Mouse (Mus musculus) yolk sac, embryonic 10.5 days (tissue): ENCODE measurements around the gene Fer.

Experiments used
- DNase-seq: peaks from one replicate; pipeline ENCODE4 v3.0.0-alpha.2; 2017; ENCODE audit warnings: low spot score

The Fer gene

DNA sequence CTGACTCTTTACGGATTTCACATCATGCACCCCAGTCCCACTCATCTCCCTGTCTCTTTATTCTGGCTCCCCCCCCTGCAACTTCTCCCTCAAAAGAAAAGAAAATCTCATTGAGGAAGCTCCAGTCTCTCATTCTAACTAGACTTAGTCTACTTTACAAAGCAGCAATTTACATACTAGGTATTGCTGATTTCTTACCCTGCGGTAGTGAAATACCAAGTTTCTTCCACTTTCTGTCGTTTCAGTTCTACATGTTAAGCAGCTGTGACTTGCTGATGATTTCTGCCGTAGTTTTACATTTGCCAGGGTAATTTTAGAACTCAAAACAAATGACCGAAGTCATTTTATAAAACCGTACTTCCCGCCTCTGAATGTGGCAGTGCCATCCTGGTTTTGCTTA, 8.9 kb downstream of the Fer start:
- DNase-seq, result no peak

DNA sequence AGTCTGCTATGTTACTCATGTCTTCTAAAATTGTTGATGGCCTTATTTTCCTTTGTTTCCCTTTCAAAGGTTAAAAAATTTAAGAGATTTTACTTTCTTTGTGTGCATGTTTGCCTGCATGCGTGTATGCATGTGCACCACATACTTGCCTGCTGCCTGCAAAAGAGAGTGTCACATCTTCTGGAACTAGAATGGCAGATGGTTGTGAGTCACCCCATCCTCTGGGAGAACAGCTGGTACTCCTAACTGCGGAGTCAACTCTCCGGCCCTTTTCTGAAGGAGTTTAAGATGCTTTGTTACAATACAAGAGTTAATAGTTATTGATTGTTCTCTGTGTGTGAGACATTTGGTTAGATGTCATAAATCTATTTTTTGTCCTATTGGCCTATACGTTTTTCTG, 16.0 kb downstream of the Fer start:
- no peak for DNase-seq

DNA sequence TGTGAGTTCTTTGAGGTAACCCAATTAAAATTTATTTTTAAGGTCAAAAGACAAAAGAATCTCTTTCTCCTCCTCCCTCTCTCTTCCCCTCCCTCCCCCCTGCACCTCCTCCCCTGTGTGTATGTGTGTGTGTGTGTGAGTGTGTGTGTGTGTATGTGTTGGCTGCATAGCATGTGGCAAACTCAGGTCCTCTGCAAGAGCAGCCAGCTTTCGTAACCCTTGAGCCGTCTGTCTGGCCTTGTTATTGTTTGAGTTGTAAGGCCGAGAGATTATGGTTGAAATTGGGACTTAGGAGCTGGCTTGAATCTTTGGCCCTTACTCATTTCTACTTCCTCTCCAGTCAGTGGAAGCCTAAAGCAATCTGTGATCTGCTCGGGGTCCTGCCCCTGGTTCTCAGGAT, 17.1 kb downstream of the Fer start:
- DNase-seq, result no peak

DNA sequence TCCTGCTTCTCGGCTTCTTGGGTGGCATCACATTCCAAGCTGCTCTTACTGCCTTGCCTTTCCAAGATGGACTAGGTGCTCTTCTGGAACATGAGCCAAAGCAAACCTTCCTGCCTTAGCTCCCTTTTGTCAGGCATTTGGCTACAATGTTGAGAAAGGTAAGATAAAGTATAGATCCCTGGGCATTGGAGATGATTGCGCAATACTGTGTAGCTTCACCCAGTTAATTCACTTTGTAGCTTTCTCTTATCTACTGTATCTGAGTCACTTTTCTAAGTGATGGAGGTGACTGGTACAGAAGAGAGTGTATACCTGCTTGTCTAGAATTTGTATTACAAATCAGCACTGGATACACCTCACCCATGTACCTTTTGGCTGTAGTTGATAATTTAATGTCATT, 24.1 kb downstream of the Fer start:
- DNase-seq, result no peak

DNA sequence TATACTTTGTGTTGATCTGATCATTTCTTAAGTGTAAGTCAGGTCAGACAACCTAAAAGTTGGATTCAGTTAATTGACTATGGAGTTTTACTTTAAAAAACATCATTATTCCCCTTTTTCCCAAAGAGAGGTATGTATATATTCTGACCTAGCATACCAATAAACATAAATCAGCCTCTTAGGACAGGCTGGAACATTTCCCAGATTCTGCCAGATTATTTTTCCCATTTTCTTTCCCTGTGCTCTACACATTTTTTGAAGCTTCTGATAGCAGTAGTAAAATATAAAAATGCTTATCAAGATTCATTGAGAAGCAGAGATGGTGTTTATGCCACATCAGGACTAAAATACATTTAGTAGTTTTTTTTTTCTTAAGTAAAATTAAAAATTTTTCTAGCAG, 27.7 kb downstream of the Fer start:
- DNase-seq, result no peak

DNA sequence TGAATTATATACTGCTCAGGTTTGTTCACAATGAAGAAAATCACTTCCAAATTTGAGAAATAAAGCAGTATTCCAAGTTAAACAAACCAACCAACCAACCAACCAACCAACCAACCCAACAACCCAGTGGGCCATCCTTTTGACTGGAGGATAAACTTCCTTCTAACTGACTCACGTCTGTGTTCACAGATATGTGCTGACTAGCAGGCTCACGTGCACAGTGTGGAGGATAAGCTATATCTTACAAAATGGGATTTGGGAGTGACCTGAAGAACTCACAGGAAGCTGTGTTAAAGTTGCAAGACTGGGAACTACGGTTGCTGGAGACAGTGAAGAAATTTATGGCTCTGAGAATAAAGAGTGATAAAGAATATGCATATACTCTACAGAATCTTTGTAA, 33.0 kb downstream of the Fer start:
- no peak for DNase-seq

DNA sequence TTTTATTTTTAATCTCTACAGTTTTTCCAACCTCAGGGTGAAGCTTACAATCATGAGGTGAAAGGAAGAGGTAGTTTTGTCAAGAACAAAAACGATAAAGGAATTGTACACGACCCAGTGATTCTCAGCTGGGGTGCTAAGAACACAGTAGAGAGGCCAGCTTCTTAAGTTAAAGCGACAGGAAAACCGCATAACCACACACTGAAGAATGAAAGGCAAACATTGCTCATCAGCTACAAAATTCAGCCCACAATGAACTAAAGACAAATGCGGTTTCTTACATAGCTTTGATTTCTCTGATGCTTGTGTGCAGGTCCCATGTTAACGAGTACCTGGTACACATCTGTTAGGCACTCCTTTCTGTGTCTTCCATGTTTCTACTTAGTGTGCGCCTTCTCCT, 34.2 kb downstream of the Fer start:
- DNase-seq, result no peak

DNA sequence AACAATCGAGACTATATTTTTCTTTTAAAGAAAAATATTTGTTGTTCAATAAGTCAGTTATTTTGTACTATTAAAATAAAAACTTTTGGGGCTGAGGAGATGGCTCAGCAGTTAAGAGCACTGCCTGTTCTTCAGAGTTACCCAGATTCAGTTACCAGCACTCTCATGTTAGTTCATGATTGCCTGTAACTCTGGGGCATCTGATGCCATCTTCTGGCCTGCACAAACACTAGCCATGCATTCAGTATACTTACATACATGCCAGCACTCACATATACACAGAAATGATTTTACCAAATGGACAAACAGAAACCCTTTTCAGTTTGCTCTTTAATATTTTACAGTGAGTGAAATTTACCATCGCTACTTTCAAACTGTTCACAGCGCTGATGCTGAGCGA, 46.4 kb downstream of the Fer start:
- no peak for DNase-seq

DNA sequence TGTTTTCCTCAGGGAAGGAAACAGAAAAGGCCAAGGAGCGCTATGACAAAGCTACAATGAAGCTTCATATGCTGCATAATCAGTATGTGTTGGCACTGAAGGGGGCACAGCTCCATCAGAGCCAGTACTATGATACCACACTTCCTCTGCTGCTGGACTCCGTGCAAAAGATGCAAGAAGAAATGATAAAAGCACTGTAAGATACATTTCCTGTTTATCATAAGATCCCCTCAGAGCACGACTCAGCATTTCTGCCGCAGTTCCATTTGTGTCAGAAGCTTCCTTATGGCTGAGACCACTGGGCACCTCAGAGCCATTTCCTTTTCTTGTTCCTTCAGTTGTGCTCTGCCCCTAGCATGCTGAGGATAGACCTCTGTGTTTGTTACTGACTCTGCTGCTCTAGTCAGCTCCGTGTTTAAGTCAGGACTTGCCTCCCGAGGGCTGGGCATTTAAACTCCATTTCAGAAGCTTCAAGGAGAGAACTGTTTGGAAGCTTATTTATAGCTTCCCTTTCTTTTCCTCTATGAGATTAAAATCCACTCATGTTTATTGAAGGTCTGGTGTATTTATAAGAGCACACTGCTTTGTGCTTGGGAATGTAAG, 58.8 kb downstream of the Fer start:
- DNase-seq, result no peak

DNA sequence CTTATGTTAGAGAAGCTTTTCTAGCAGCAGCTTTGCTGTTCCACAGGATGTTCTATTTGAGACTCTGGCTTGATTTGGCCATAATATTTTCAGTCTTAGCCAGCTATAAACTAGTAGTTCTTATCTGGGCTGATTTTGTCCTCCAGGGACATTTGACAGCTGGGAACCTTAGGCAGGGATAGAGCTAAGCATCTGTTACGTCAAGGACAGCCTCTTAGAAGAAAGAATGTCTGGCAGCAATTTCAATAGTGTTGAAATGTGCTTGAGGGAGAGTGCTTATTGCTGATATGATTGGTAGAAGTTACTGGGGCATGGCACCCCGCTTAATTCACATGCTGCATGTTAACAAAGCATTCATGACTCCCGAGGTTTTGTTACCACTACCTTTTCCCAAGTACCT, 62.7 kb downstream of the Fer start:
- no peak for DNase-seq

DNA sequence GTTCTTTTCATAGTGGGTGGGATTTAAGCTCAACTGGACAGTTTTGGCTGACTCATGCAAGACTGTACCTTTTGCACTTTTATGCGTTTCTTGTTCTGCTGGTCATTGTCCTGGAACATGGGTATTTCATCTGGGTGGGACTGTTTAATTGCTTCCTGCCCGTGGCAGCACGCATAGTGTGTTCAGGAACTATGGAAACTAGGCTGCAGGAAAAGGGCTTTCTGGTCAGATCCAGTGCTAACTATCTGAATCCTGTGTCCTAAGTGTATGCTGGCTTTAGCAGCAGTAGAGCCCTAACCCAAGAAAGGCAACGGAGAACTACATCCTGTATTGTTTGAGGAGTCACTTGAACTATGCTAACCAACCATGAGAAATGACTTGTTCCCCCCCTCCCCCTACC, 67.8 kb downstream of the Fer start:
- DNase-seq, result no peak

DNA sequence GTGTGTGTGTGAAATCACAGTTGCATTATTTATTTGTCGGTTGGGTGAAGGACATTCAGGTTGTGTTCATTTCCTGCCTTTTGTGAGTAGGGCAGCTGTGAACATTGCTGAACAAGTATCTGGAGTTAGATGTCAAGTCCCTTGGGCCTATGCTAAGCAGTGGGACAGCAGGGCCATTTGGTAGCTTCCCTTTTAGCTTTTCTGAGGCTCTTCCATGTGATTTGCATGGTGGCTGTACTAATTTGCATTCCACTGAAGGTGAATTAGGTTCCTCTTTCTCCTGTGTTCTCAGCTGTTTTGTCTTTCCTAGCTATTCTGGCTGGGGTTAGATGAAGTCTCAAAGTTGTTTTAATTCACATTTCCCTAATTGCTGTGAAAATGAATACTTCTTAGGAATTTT, 68.7 kb downstream of the Fer start:
- no peak for DNase-seq

DNA sequence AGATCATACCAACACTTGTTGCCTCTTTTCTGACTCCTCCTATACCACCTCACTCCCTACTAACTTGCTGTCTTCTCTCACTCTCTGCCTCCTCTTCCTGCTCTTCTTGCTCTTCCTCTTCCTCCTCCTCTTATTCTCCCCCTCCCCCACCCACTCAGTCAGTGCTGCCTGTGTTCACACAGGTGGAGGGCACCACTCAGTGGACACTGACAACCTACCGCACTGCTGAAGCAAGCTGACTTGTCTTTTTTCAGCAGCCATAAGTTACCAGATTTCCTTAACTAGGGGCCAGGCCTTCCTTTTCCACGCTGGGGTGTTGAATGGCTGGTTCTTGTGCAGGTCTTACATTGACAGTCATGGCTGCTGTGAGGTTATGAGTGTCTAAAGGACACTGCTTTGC, 72.5 kb downstream of the Fer start:
- no peak for DNase-seq

DNA sequence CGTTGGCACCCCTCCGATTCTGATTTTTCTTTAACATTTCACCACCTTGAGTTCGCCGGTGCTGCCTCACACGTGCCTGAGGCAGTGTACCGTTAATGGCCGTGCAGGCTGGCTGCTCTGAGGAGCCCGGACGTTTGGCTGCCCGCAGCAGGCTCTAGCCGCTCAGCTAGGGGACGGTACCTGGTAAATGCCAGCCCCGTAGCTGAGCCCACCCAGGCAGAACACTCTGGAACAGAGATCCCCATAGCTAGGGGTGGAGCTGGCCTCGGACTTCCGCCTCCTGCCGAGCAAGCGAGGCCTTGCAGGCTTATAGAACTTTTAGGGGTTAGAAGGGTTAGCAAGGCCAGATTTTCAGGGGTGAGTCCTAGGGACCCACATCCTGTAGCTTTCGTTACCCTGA, 75.0 kb downstream of the Fer start:
- no peak for DNase-seq

DNA sequence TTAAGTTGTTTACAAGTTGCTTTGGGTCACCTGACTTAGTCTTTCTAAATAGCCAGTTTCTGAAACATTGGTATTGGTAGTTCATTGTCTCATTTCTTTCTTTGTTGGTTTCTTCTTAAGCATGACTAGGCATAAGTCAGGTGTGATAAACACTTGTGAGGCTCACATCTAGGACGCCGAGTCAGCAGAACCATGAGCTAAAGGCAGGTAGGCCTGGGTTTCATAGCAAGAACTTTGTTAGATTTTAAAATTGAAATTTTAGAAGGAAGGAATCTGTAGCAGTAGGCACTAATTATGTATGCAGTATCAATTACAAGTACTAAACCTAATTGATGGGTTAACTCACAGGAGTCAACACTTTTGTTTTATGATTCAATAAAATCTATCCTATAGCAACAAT, 83.9 kb downstream of the Fer start:
- DNase-seq, result no peak

DNA sequence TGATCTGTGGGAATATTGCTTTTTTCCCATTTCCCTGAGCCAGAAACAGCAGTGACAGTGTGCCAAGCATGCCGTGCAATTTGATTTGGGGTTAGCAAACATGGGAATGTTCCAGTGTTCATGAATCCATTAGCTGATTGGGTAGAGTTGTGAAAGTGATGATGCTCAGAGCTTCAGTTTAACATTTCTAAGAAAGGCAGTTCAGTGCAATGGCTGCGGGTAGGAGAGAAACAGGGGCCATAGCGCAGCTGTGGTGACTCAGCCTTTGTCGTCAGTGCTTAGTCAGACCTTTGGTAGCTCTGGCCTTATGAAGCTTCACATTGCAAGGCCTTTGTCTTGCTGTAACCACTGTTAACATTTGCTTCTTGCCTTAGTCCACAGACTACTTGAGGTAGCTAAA, 85.9 kb downstream of the Fer start:
- no peak for DNase-seq

DNA sequence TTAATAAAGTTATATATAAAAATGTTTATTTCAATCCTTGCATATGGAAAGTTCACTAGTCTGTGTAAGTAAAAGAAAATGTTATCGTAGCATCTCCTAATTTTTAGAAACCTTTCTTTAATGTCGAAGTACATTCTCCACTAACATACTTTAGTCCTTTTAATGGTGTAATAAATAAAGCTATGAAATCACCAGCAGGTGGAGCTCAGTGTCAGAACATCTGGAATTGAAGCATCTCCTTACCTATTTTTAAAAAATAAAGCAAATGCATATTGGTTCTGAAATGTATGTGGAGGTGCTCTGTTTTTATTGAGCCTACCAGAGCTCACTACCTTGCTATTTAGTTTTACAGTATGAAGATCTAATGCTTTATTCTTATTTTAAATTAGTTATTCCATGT, 88.6 kb downstream of the Fer start:
- DNase-seq, result no peak

DNA sequence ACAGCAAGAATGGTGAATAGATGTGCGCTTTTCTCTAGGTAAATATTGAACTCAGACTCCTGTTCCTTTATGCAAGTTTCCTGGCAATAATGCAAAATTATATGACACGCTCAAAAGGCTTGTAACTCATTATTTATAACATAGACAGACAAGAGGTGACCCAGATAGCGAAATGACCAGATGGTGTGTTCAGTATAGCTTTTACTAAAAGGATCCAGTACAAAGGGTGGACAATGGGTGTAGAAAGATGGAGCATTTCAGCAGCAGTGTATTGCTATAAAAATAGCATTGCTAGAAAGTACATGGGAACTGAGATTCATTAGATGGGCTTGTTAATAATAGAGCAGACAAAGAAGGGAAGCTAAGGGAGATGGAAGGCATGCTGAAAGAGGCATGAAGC, 104.2 kb downstream of the Fer start:
- no peak for DNase-seq

DNA sequence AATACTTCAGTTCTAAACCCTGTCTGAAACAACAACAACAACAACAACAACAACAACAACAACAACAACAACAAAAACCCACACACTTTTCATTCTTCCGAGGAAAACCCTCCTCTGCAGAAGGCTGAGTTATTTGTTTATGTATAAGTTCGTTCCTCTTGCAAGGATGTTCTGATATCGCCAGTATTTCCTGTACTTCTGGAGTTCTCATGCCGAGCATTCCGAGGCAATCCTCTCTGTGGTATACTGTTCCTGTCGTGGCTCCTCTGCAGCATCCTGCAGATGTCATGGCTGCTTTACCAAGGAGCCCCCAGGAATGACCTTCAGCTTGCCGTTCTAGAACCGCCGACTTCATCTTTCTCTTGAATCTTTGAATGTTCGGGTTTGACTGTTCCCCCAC, 106.6 kb downstream of the Fer start:
- no peak for DNase-seq

DNA sequence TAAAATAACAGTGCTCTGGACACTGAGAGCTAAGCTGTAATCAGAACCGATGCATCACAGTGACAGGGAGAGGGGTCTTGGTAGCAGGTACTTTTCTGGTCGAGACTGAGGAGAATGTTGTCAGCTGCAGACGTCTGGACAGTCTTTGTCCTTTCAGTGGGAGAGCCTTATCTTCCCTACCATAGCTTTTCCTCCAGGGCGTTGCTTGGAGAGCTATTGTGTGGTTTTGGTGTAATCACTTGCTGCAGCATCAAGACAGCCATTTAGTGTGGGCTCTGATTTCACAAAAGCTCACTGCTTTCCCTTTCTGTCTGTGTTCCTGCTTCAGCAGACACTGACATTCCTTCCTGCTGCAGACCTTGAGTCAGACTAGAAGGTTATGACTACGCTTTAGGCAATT, 107.4 kb downstream of the Fer start:
- DNase-seq, result no peak

DNA sequence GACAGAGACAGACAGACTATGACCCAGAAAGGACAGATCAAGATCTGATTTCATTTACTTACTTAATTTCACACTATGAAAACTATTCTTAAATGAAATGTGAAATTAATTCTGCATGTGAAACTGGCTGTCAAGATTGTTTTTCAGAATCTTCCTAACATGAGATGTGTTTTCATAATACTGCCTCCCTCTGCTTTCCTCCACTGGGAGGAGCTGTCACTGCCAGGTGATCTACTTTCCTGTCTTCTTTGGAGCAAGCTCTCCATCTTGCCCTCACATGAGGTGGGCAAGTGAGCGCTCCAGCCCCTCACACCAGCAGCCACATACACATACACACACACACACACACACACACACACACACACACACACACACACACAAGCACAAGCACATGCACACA, 108.1 kb downstream of the Fer start:
- DNase-seq, result no peak

DNA sequence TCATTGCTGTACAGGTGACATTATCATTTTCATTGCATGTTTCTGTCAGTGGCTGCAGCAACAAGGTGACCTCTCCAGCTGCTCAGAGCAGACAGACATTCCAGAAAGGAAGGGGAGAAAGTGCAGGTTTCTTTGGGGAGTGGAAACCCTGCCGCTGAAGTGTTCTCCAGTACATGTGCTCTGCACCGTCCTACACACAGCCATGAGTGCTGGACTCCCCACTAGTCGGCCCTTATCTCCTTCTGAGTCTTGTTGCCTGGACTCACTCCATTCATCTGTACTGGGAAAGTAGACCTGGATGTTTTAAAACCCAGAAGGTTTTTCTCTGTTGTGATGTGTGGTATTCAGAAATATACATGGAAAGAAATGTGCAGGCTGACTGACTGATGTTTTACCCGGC, 109.3 kb downstream of the Fer start:
- no peak for DNase-seq

DNA sequence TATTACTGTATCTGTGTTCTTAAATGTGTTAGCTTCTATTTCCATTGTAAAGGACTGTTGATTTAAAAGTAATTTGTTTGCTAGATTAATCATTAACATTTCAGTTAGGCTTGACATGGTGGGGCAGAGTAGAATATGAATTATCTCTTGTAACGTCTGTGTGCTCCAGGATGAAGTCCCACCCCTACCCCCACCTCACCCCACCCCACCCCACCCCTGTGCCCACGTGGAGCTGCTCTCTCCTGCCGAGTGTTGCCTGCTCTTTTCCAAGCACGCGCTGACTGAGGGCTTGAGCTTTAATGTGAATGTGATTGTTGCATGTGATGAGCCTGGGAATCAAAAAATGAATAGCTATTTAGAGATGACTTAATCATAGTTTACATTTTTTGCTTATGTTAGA, 110.9 kb downstream of the Fer start:
- no peak for DNase-seq

DNA sequence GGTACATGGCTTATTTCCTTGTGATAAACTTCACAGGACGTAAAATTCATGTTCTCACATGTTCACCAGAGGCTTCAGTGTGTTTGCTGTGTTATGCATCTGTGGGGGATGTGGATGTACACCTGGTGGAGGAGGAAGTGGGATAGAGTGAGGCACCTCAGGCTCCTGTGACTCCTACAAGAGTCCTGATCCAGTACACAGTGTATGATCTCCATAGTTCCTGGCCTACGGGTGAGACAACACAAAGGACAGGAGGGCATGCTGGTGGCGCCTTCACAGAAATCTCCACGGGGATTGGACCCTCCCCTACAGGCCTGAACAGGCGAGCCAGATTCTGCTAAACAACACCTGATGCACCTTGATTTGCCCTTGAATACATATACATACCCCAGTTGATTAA, 111.4 kb downstream of the Fer start:
- DNase-seq, result no peak
